Mouse (Mus musculus) lung, adult 2 months (tissue): Measurements from ENCODE around the gene Kcnq2.

Experiments
- CTCF ChIP-seq: fragments of 200-500 bp; IDR thresholded peaks from 2 replicates; pipeline ENCODE4 v1.5.1; 2011; ENCODE audit warnings: mild to moderate bottlenecking, low read length, control low read depth; ENCODE audit not compliant: insufficient read depth
- POLR2A ChIP-seq: fragments of 200-500 bp; IDR thresholded peaks from 2 replicates; pipeline ENCODE4 v1.6.1; 2011; ENCODE audit warnings: low read depth, mild to moderate bottlenecking, control low read depth, low read length, borderline replicate concordance; ENCODE audit errors: extremely low read depth

GRCm38 (mm10) chr2:181155801-181156200 lies 20.7 kb upstream of the Kcnq2 start:
- TF ChIP-seq POLR2A: no peak
- TF ChIP-seq CTCF: no peak
